Mouse (Mus musculus) ZHBTc4 (cell line): ENCODE measurements at regions not wholly inside any gene's neighbourhood (a gene's known extent, or its start where the extent isn't known, plus 50 kb on each side); places are given as distances from the start of the nearest gene placed in this dataset.

Experiments
- DNase-seq: peaks from one replicate; pipeline ENCODE4 v3.0.0-alpha.2; 2011; ENCODE audit warnings: low read depth, low spot score

GRCm38 (mm10) chrX:106766812-106767211 lies 73.6 kb downstream of the Rtl3 start:
- peak; percentile 5 for DNase-seq
